Mouse (Mus musculus) kidney, adult 9 months (tissue): ENCODE data around the gene Hmx3.

Source experiments
- DNase-seq: peaks from one replicate; pipeline ENCODE4 v3.0.0; 2022

Hmx3 gene

GRCm38 (mm10) chr7:131556541-131557271 lies 14.0 kb downstream of the Hmx3 start:
- no peak for DNase-seq

GRCm38 (mm10) chr7:131557751-131558150 lies 15.1 kb downstream of the Hmx3 start:
- no peak for DNase-seq

DNA sequence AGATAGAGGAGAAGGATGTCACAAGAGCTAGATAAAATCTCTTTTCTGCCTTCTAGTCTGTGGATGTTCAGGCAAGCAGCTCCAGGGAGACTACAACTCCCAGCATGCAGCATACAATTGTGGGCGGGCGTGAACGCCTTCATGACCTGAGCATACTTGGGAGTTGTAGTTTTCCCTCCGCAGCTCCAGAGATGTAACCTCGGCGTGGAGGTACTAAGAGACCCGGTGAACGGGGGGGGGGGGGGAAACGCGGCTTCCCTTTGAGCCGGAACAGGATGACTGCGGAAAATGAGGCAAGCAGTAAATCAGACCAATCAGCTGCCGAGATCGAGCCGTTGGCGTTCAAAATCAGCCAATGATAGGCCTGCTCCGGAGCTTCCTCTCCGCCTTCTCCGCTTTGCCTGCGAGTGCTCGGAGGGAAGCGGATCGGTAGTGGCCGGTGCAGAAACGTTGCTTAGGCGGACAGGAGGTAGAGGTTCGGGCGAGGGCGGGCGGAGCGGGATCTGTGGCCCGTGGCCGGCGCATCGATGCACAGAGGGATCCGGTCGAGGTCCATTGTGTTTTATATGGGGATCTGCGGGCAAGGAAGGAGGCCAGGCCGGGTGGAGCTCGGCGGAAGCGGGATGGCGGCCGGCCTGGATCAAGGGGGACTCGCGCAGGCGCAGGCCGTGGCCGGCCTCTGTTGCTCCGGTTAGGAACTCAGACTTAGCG lies 17.5 kb downstream of the Hmx3 start, which contains the start of gene Bub3:
Bub3 (plus strand) TSS at position 237 of the 711 bp plus-strand sequence.
- peak; percentile 97 for DNase-seq

DNA sequence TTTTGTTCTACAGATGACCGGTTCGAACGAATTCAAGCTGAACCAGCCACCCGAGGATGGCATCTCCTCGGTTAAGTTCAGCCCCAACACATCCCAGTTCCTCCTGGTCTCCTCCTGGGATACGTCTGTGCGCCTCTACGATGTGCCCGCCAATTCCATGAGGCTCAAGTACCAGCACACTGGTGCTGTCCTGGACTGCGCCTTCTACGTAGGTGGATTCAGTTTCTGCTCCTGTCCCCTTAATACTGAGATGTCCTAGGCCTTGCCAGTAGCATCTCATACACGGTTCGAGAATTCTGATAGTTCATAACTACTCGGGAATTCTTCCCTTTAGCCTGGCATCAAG lies 18.0 kb downstream of the Hmx3 start:
- DNase-seq, result no peak

DNA sequence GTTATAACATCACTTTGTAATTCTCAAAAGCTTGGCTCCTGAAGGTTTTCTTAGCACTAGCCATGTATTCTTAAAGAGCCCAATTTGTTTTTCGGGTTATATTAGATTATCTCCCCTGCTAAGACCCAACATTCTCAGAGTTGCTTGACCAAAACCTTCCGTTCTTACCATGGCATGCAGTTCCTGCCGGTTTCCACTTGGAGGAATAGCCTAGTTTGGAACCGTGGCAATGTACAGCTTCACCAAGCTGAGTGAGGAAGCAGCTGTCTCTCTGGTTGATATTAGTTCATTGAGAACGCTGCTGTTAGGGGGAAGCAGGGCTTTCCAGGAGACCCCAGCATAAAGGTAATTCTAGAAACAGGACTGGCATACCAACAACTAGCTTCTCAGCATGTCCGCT lies 32.6 kb downstream of the Hmx3 start:
- no peak for DNase-seq

GRCm38 (mm10) chr7:131582178-131582577 lies 39.5 kb downstream of the Hmx3 start:
- no peak for DNase-seq

DNA sequence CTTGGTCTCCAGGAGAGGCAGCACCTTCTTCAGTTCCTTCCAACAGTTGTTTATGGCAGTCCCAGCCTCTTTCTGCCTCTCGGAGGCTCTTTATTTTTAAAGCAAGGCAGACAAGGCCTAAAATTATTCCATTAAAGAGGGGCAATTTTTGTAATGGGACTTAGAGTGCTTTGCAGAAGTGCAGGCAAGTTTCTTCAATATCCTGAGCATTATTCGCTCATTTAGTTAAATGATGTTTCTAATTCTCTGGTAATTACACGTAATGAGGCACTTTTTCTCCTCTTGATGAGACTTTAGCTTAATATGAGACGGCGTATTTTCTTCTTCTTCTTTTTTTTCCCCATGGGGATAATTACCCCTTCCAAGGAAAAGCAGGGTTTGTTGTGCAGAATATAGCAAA lies 42.9 kb downstream of the Hmx3 start:
- no peak for DNase-seq
